Mouse (Mus musculus): ENCODE data around the gene Rtl5. TPM values are rescaled to one million over a fixed set of nuclear protein-coding genes. Genes with fewer than 3 reads are reported as not detected.

Gene Rtl5
- polyA plus RNA-seq, 1 experiment from 2014 or later: 4.4 TPM

GRCm38 (mm10) chrX:102059437-102059836 is 11.7 kb downstream of the Rtl5 start:
- WGBS: 63% methylated on average over 9 of the region's 9 CpGs
- DNase-seq (ENCODE audit: extremely low spot score, low spot score): no peak
- no peaks in the 10 kb centered on the region for H3K9me3 ChIP-seq
- no peak overlapping the region for H3K27ac ChIP-seq
- peaks cover 13% of the 10 kb centered on the region for H3K4me1 ChIP-seq
- no peak overlapping the region for H3K4me3 ChIP-seq
- H3K27me3 ChIP-seq (ENCODE audit: poor library complexity, severe bottlenecking): peaks cover 75% of the 10 kb centered on the region
- H3K36me3 ChIP-seq (replicated peaks): no peaks in the 10 kb centered on the region

GRCm38 (mm10) chrX:102054009-102054408 is 17.1 kb downstream of the Rtl5 start:
- no peaks in the 10 kb centered on the region for H3K36me3 ChIP-seq (replicated peaks)
- no peaks in the 10 kb centered on the region for H3K4me1 ChIP-seq
- no peak for DNase-seq (ENCODE audit: extremely low spot score, low spot score)
- H3K9me3 ChIP-seq: no peaks in the 10 kb centered on the region
- H3K4me3 ChIP-seq: no peak overlapping the region
- H3K27ac ChIP-seq: no peak overlapping the region
- WGBS: 91% methylated on average over 4 of the region's 4 CpGs
- peaks cover 78% of the 10 kb centered on the region for H3K27me3 ChIP-seq (ENCODE audit: poor library complexity, severe bottlenecking)

- Histone ChIP-seq H3K9me3 (no peaks in the 10 kb centered on the region), H3K27me3 (ENCODE audit: poor library complexity, severe bottlenecking) (peaks cover 81% of the 10 kb centered on the region), H3K27ac (no peak overlapping the region), H3K36me3 (replicated peaks) (no peaks in the 10 kb centered on the region), H3K4me1 (no peaks in the 10 kb centered on the region), H3K4me3 (no peak overlapping the region)
- WGBS: 89% methylated on average over 2 of the region's 2 CpGs
- DNase-seq (ENCODE audit: extremely low spot score, low spot score): no peak
Observed at GRCm38 (mm10) chrX:102053371-102053770, 17.7 kb downstream of the Rtl5 start.

- H3K27me3 ChIP-seq (ENCODE audit: poor library complexity, severe bottlenecking): peaks cover 82% of the 10 kb centered on the region
- 86% methylated on average over 4 of the region's 4 CpGs for WGBS
- no peak for DNase-seq (ENCODE audit: extremely low spot score, low spot score)
- H3K9me3 ChIP-seq: no peaks in the 10 kb centered on the region
- H3K4me1 ChIP-seq: no peaks in the 10 kb centered on the region
- H3K4me3 ChIP-seq: no peak overlapping the region
- H3K36me3 ChIP-seq (replicated peaks): no peaks in the 10 kb centered on the region
- no peak overlapping the region for H3K27ac ChIP-seq
Observed at GRCm38 (mm10) chrX:102051225-102051624, 19.9 kb downstream of the Rtl5 start.

GRCm38 (mm10) chrX:102050552-102050951 is 20.6 kb downstream of the Rtl5 start:
- Histone ChIP-seq H3K9me3 (no peaks in the 10 kb centered on the region), H3K4me1 (no peaks in the 10 kb centered on the region), H3K36me3 (replicated peaks) (no peaks in the 10 kb centered on the region), H3K4me3 (no peak overlapping the region), H3K27me3 (ENCODE audit: poor library complexity, severe bottlenecking) (peaks cover 88% of the 10 kb centered on the region), H3K27ac (no peak overlapping the region)
- no peak for DNase-seq (ENCODE audit: extremely low spot score, low spot score)
- WGBS: 83% methylated on average over 6 of the region's 6 CpGs

DNA sequence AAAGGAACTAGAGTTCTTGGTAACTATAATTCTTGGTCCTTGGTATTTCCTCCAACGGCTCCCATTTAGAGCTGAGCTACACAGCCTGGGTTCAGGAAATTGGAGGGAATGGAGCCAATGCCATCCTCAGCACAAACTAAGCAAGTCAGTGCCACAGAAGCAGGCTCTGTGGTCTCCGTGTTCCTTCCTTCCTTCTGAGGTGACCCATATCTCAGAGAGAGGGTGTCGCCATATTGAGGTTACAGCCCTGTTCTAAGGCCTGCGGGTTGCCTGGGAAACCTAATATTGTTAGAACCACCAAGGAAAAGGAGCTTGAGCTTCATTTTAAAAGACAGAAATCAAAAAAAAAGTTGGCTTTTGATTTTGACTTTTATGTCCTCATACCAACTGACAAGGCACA is 28.7 kb downstream of the Rtl5 start:
- H3K4me1 ChIP-seq: peaks cover 2% of the 10 kb centered on the region; the same call in 1 of the 2 replicates
- 88% methylated on average over 4 of the region's 4 CpGs for WGBS
- H3K9me3 ChIP-seq: no peaks in the 10 kb centered on the region
- peaks cover 91% of the 10 kb centered on the region for H3K27me3 ChIP-seq (ENCODE audit: poor library complexity, severe bottlenecking)
- H3K4me3 ChIP-seq: no peak overlapping the region
- no peak overlapping the region for H3K27ac ChIP-seq
- no peaks in the 10 kb centered on the region for H3K36me3 ChIP-seq (replicated peaks)
- DNase-seq (ENCODE audit: extremely low spot score, low spot score): no peak

GRCm38 (mm10) chrX:102041562-102041961 is 29.5 kb downstream of the Rtl5 start:
- Histone ChIP-seq H3K4me1 (peaks cover 6% of the 10 kb centered on the region; the same call in 1 of the 2 replicates), H3K9me3 (no peaks in the 10 kb centered on the region), H3K36me3 (replicated peaks) (no peaks in the 10 kb centered on the region), H3K4me3 (no peak overlapping the region), H3K27me3 (ENCODE audit: poor library complexity, severe bottlenecking) (peaks cover 94% of the 10 kb centered on the region), H3K27ac (no peak overlapping the region)
- DNase-seq (ENCODE audit: extremely low spot score, low spot score): no peak
- WGBS: 57% methylated on average over 7 of the region's 7 CpGs

GRCm38 (mm10) chrX:102037506-102037905 is 33.6 kb downstream of the Rtl5 start:
- no peak overlapping the region for H3K27ac ChIP-seq
- no peaks in the 10 kb centered on the region for H3K36me3 ChIP-seq (replicated peaks)
- no peak overlapping the region for H3K4me3 ChIP-seq
- DNase-seq (ENCODE audit: extremely low spot score, low spot score): no peak
- H3K4me1 ChIP-seq: peaks cover 26% of the 10 kb centered on the region
- H3K27me3 ChIP-seq (ENCODE audit: poor library complexity, severe bottlenecking): peaks cover 95% of the 10 kb centered on the region
- WGBS: 84% methylated on average over 2 of the region's 2 CpGs
- H3K9me3 ChIP-seq: no peaks in the 10 kb centered on the region

GRCm38 (mm10) chrX:102036866-102037361 is 34.2 kb downstream of the Rtl5 start:
- no peak for DNase-seq (ENCODE audit: extremely low spot score, low spot score)
- H3K27ac ChIP-seq: no peak overlapping the region
- H3K4me3 ChIP-seq: no peak overlapping the region
- 78% methylated on average over 3 of the region's 3 CpGs for WGBS
- H3K27me3 ChIP-seq (ENCODE audit: poor library complexity, severe bottlenecking): peaks cover 93% of the 10 kb centered on the region
- H3K4me1 ChIP-seq: peaks cover 29% of the 10 kb centered on the region
- H3K36me3 ChIP-seq (replicated peaks): no peaks in the 10 kb centered on the region
- H3K9me3 ChIP-seq: no peaks in the 10 kb centered on the region

DNA sequence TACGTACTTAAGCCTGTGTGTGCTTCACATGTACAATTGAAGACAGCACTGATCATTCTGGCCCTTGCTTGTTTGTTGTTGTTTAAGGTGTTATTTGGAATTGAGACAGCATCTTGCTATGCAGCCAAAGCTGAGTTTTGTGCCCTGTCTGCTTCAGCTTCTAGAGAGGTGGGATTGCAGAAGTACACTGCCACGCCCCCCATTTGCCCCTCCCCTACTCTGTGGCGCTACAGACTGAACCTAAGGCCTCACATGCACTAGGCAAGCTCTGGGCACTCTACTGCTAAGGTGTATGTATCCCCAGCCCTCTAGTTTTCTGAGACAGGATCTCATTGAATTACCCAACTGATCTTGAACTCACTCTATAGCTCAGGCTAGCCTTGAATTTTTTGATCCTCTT is 35.4 kb downstream of the Rtl5 start:
- 40% methylated on average over 3 of the region's 3 CpGs for WGBS
- H3K36me3 ChIP-seq (replicated peaks): no peaks in the 10 kb centered on the region
- no peak for DNase-seq (ENCODE audit: extremely low spot score, low spot score)
- H3K4me3 ChIP-seq: no peak overlapping the region
- peaks cover 34% of the 10 kb centered on the region for H3K4me1 ChIP-seq
- H3K27me3 ChIP-seq (ENCODE audit: poor library complexity, severe bottlenecking): peaks cover 95% of the 10 kb centered on the region
- no peak overlapping the region for H3K27ac ChIP-seq
- H3K9me3 ChIP-seq: no peaks in the 10 kb centered on the region

GRCm38 (mm10) chrX:102033566-102033965 is 37.5 kb downstream of the Rtl5 start:
- Histone ChIP-seq H3K27ac (no peak overlapping the region), H3K27me3 (ENCODE audit: poor library complexity, severe bottlenecking) (peaks cover 98% of the 10 kb centered on the region), H3K9me3 (no peaks in the 10 kb centered on the region), H3K4me3 (no peak overlapping the region), H3K4me1 (peaks cover 34% of the 10 kb centered on the region), H3K36me3 (replicated peaks) (no peaks in the 10 kb centered on the region)
- no peak for DNase-seq (ENCODE audit: extremely low spot score, low spot score)
- 78% methylated on average over 2 of the region's 2 CpGs for WGBS

DNA sequence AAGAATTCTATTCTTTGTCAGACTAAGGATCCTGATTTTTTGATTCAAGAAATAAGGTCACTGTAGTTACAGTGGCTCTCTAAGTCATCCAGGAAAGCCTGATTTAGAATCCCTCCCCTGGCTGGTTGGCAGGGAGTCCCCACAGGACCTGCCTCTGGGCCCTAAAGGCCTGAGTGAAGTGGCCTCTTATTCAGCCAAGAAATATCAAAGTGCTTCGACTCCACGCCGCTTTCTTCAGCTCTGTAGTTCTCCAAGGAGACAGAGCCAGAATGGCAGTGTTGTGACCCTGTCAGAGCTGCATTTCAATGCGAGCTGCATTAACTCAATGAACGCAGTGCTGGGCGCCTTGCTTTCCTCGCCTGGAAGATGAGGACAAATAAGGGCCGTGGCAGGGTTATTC is 38.7 kb downstream of the Rtl5 start:
- H3K4me1 ChIP-seq: peaks cover 32% of the 10 kb centered on the region
- no peak for DNase-seq (ENCODE audit: extremely low spot score, low spot score)
- no peak overlapping the region for H3K4me3 ChIP-seq
- 75% methylated on average over 8 of the region's 8 CpGs for WGBS
- no peak overlapping the region for H3K27ac ChIP-seq
- no peaks in the 10 kb centered on the region for H3K36me3 ChIP-seq (replicated peaks)
- H3K9me3 ChIP-seq: no peaks in the 10 kb centered on the region
- H3K27me3 ChIP-seq (ENCODE audit: poor library complexity, severe bottlenecking): peaks cover 98% of the 10 kb centered on the region

DNA sequence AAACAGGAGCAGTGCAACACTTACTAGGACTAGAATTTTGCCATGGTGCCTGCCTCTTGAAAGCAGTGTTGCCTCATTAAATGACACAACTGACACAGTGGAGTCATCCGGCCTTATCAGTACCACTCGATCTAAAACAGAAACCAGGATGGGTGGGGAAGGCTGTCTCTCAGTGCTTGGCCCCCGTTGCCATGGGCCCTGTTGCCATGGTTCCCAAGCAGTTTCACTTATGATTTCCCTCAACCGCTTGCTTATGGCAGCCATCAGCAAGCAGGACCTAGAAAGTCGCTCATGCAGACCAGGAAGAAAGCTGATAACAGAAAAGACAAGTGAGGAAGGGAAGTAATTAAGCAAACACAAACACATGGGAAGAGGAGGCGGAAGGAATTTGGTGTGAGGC is 39.3 kb downstream of the Rtl5 start:
- H3K4me1 ChIP-seq: peaks cover 28% of the 10 kb centered on the region
- no peaks in the 10 kb centered on the region for H3K9me3 ChIP-seq
- WGBS: 71% methylated on average over 6 of the region's 6 CpGs
- H3K27ac ChIP-seq: no peak overlapping the region
- H3K36me3 ChIP-seq (replicated peaks): no peaks in the 10 kb centered on the region
- no peak overlapping the region for H3K4me3 ChIP-seq
- H3K27me3 ChIP-seq (ENCODE audit: poor library complexity, severe bottlenecking): peaks cover 96% of the 10 kb centered on the region
- no peak for DNase-seq (ENCODE audit: extremely low spot score, low spot score)

GRCm38 (mm10) chrX:102024976-102025375 is 46.1 kb downstream of the Rtl5 start:
- no peak for DNase-seq (ENCODE audit: extremely low spot score, low spot score)
- H3K9me3 ChIP-seq: no peaks in the 10 kb centered on the region
- no peaks in the 10 kb centered on the region for H3K36me3 ChIP-seq (replicated peaks)
- 71% methylated on average over 3 of the region's 3 CpGs for WGBS
- peaks cover 6% of the 10 kb centered on the region; the same call in 1 of the 2 replicates for H3K4me1 ChIP-seq
- H3K27me3 ChIP-seq (ENCODE audit: poor library complexity, severe bottlenecking): peaks cover 98% of the 10 kb centered on the region
- H3K4me3 ChIP-seq: no peak overlapping the region
- H3K27ac ChIP-seq: no peak overlapping the region
